Mouse (Mus musculus) testis, adult 2 months (tissue): ENCODE results near the gene Map3k7.

Experiments
- CTCF ChIP-seq: fragments of 200-500 bp; IDR thresholded peaks from 2 replicates; pipeline ENCODE4 v1.5.1; 2012; ENCODE audit warnings: low read depth, mild to moderate bottlenecking, inconsistent platforms, low read length, moderate library complexity; ENCODE audit not compliant: control insufficient read depth, insufficient read depth, insufficient replicate concordance
- POLR2A ChIP-seq: fragments of 200-500 bp; IDR thresholded peaks from 2 replicates; pipeline ENCODE4 v1.6.1; 2012; ENCODE audit warnings: low read depth, mild to moderate bottlenecking, inconsistent platforms, low read length, moderate library complexity; ENCODE audit not compliant: control insufficient read depth

DNA sequence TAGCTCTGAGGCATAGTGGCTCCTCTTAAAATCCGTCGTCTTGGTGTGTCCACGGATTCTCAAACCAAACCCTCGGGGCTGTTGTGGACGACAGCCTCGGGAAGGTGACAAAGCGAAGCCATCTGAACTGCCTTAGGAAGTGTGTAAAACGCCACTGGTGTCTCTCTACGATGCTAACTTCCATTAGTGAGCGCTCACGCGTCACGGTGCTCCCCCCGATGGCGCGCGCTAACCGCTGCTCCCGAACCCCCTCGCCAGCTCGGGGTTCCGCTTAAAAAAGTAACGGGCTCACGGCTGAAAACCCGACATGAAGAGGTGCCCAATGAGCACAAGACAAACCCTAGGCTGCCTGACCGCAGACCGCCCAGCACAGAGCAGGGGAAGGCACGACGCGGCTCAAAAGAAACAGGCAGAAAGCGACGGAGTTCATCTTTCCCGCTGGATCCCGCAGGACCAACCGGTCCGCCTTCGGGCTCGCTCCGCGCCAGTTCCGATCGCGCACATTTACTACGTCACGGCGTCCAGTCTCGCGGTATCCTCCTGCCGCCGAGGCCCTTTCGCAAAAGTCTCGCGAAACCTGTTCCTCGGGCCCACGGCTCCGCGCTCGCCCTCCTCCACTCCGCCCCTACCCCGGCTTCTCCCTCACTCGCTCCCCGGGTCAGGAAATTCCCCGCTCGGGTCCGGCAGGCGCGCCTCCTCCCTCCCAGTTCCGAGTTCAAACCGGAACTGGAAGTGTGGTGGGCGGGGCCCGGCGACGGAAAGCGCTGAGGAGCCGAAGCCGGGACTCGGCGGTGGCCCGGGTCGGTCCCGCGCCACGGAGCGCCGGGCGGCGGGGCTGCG, at the start of gene Map3k7:
- TF ChIP-seq CTCF: no peak
- peak; percentile 96 for TF ChIP-seq POLR2A
